Mouse (Mus musculus): ENCODE data around the gene Aup1. TPM values are rescaled to one million over a fixed set of nuclear protein-coding genes. Genes with fewer than 3 reads are reported as not detected.

Gene Aup1
- polyA plus RNA-seq, 1 experiment from 2014 or later: 244 TPM

DNA sequence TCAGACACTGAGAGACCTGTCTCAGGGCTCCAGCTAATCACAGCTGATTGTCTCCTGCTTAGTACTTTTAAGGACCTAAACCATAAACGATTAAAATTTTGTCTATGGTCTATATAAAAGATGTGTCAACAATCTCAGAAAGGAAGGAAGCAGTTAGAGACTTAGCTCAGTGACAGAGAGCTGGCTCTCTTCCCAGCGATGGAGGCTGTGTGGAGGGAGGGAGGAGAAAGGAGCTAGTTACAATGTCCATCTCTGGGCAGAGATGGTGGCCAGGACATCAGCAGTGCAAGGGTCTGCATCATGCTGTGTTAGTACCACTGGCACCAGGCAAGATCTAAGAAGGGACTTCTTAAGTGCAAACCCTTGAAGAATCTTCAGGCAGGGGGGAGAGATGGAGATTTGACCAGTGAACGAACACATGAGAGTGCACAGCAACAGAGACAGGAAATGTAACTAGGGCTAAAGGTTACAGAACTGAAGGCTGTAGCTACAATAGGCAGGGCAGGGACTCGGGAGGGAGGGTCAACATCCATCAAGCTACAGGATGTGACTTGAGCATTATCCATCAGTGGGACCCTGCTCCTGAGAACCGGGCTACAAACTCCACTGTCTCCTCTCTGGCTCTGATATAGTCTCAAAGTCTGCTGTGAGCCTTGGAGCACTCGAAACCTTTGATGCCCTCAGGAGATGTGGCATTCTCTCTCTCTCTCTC is 38.3 kb downstream of the Aup1 start:
- ATAC-seq (ENCODE audit: low FRiP score, low TSS enrichment): 0 out of 2 replicates have a peak, but pooled peaks have one; percentile 18
- peak overlapping the region; percentile 26 for H3K27ac ChIP-seq (ENCODE audit: low read length)
- H3K9ac ChIP-seq (replicated peaks; ENCODE audit: low read length): no peak overlapping the region
- H3K9me3 ChIP-seq (ENCODE audit: low read length): no peaks in the 10 kb centered on the region
- H3K36me3 ChIP-seq (ENCODE audit: insufficient read depth, low read length): no peaks in the 10 kb centered on the region
- WGBS: 25% methylated on average over 6 of the region's 6 CpGs
- no peak overlapping the region for H3K4me3 ChIP-seq (ENCODE audit: low read length)
- H3K4me1 ChIP-seq (ENCODE audit: insufficient read depth, low read length): peaks cover 7% of the 10 kb centered on the region
- H3K4me2 ChIP-seq (replicated peaks; ENCODE audit: low read depth, low read length): no peak overlapping the region
- peaks cover 18% of the 10 kb centered on the region for H3K27me3 ChIP-seq (ENCODE audit: insufficient read depth, low read length)

DNA sequence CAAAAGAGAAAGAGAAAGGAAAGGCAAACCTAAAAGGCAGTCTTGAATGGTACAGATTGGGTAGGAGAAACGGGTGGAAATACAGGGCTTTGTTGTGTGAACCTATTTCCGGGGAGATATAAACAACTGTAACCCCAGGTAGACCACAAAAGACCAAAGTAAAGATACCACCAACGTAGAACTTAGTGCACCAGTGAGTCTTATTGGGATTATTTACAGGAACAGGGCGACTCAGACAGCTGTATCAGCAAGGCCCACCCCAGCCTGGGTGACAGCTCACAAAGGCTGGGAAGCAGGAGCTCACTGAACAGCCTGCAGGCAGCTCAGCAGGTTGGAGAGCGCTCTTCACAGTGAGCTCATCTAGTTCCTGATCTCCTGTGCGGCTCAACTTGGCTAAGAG is 41.6 kb downstream of the Aup1 start:
- peaks cover 14% of the 10 kb centered on the region for H3K4me1 ChIP-seq (ENCODE audit: insufficient read depth, low read length)
- H3K4me2 ChIP-seq (replicated peaks; ENCODE audit: low read depth, low read length): no peak overlapping the region
- no peak overlapping the region for H3K27ac ChIP-seq (ENCODE audit: low read length)
- no peak for ATAC-seq (ENCODE audit: low FRiP score, low TSS enrichment)
- H3K4me3 ChIP-seq (ENCODE audit: low read length): no peak overlapping the region
- H3K27me3 ChIP-seq (ENCODE audit: insufficient read depth, low read length): no peaks in the 10 kb centered on the region
- H3K9ac ChIP-seq (replicated peaks; ENCODE audit: low read length): no peak overlapping the region
- no peaks in the 10 kb centered on the region for H3K9me3 ChIP-seq (ENCODE audit: low read length)
- 50% methylated on average over 6 of the region's 6 CpGs for WGBS
- H3K36me3 ChIP-seq (ENCODE audit: insufficient read depth, low read length): no peaks in the 10 kb centered on the region

DNA sequence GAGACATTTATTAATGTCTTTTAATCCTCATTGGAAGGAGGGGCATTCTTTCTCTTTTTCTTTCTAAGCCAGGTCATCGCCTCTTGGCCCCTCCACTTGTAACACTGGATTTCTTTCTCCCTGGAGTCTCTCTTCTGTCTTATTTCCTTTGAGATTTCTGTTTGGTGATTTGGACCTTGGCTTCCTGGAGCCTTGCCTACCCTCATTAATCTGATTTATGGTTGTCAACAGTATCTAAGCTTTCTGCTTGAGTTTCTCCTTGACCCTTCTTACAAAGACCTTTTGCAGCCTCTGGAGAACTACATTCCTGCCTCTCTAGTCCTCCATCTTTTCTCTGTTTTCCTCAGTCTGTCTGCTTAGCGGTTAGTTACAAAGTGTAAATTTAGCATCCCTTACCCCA is 44.1 kb downstream of the Aup1 start:
- no peak overlapping the region for H3K4me3 ChIP-seq (ENCODE audit: low read length)
- H3K9ac ChIP-seq (replicated peaks; ENCODE audit: low read length): no peak overlapping the region
- ATAC-seq (ENCODE audit: low FRiP score, low TSS enrichment): no peak
- no peaks in the 10 kb centered on the region for H3K9me3 ChIP-seq (ENCODE audit: low read length)
- no peaks in the 10 kb centered on the region for H3K36me3 ChIP-seq (ENCODE audit: insufficient read depth, low read length)
- H3K27ac ChIP-seq (ENCODE audit: low read length): peak overlapping the region; percentile 47; the same call in 1 of the 2 replicates
- 26% methylated on average over 2 of the region's 2 CpGs for WGBS
- H3K4me2 ChIP-seq (replicated peaks; ENCODE audit: low read depth, low read length): no peak overlapping the region
- peaks cover 28% of the 10 kb centered on the region for H3K4me1 ChIP-seq (ENCODE audit: insufficient read depth, low read length)
- no peaks in the 10 kb centered on the region for H3K27me3 ChIP-seq (ENCODE audit: insufficient read depth, low read length)

DNA sequence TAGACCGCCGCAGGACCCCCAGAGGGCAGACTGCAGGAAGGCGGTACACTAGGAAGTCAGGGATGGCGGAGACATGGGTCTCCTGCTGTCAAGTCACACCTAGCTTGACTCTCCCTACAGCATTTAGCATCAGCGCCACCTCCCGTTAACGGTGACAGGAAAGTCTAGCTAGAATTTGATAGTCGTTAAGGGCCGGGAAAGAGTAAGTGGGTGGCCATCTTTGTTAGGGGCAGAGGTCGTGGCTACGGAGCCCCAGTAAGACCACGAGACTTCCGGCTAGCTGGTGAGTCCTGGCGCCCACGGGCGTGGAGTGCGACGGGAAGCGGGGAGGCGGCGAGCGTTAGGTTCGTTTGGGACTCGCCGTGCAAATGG is 47.0 kb downstream of the Aup1 start, which contains the start of the genes Ccdc142 and Gm42688:
Gene Ccdc142 (plus strand): TSS at position 286 of the 372 bp plus-strand sequence.
Gene Gm42688 (plus strand): TSS at position 302 of the 372 bp plus-strand sequence.
- Histone ChIP-seq H3K4me1 (ENCODE audit: insufficient read depth, low read length) (peaks cover 30% of the 10 kb centered on the region), H3K9ac (replicated peaks; ENCODE audit: low read length) (peak within 1 kb of the TSS; percentile 86)

DNA sequence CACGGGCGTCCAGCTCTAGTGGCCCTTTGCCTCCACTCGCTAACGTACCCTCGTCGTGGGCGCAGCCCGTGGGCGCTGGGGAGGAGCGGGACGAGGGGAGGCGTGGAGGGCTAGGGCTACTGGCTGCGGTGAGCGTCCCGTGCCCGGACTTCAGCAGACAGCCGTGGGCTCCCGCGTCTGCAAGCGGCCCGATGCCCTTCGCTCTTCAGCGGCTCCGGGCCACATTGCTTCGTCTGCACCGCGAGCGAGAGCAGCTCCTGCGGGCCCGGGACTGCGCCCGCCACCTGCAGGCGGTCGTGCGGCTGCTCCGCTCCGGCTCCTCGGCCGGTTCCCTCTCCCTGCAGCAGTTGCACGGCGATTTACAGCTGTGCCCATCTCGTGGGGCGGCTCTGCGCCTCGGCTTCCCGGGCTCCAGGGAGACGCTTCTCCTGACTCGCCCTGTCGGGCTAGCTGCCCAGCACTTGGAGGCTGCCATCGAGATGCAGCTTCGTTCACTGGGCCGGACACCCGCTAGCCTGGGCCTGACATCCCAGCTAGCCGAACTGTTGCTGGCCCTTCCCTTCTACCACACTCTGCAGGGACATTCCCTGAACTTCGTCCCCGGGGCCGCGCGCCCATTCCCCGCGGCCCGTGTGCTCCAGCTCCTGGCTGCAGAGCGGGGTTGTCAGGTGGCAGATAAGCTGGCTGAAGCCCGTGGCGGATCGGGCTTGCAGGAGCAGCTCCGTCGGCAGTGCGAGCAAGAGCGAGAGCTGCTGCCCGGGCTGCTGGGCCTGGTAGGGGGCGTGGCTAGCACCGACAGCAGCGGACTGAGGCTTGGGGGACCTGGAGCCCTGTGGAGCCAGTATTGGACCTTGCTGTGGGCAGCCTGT is 47.6 kb downstream of the Aup1 start:
- under 1% methylated on average over 73 of the region's 74 CpGs for WGBS
- Histone ChIP-seq H3K4me2 (replicated peaks; ENCODE audit: low read depth, low read length) (peak overlapping the region; percentile 99), H3K36me3 (ENCODE audit: insufficient read depth, low read length) (no peaks in the 10 kb centered on the region), H3K4me3 (ENCODE audit: low read length) (peak overlapping the region; percentile 71), H3K9ac (replicated peaks; ENCODE audit: low read length) (peak overlapping the region; percentile 86), H3K27me3 (ENCODE audit: insufficient read depth, low read length) (no peaks in the 10 kb centered on the region), H3K4me1 (ENCODE audit: insufficient read depth, low read length) (peaks cover 30% of the 10 kb centered on the region), H3K9me3 (ENCODE audit: low read length) (no peaks in the 10 kb centered on the region), H3K27ac (ENCODE audit: low read length) (peak overlapping the region; percentile 84)
- peak; percentile 79 for ATAC-seq (ENCODE audit: low FRiP score, low TSS enrichment)

More for the DNA sequence above, 47.0 kb downstream of the Aup1 start, which contains the start of the genes Ccdc142 and Gm42688:
- H3K27me3 ChIP-seq (ENCODE audit: insufficient read depth, low read length): no peaks in the 10 kb centered on the region
- under 1% methylated on average over 25 of the region's 25 CpGs for WGBS
- H3K9me3 ChIP-seq (ENCODE audit: low read length): no peaks in the 10 kb centered on the region
- peak within 1 kb of the TSS; percentile 84 for H3K27ac ChIP-seq (ENCODE audit: low read length)
- H3K4me3 ChIP-seq (ENCODE audit: low read length): peak within 1 kb of the TSS; percentile 71
- H3K4me2 ChIP-seq (replicated peaks; ENCODE audit: low read depth, low read length): peak within 1 kb of the TSS; percentile 99
- H3K36me3 ChIP-seq (ENCODE audit: insufficient read depth, low read length): no peaks in the 10 kb centered on the region
- peak; percentile 89 for ATAC-seq (ENCODE audit: low FRiP score, low TSS enrichment)

DNA sequence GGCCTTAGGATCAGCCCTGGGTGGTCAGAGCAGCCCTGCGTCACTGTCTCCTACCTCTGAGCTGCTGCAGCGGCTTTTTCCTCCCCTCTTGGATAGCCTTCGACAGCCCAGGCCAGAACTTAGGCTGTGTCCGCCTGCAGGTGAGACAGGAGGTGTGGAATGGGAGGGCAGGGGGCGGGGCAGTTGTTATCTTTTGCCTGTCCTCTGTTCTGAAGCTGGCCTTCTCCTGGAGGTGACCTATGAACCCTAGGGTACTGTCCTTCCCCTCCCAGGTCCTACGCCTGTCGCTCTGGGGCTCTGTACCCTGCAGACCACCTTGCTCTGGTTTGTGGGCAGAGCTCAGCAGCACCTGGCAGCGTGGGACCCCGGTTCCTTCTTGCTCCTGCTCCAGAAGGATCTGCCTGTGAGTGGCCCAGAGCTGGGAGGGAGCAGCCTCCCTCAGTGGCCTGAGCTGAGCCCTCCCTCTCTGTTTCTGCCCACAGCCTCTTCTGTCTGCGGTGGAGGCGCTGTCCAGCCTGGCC is 48.9 kb downstream of the Aup1 start:
- peak overlapping the region; percentile 99; the same call in 1 of the 2 replicates for H3K4me2 ChIP-seq (replicated peaks; ENCODE audit: low read depth, low read length)
- peaks cover 31% of the 10 kb centered on the region for H3K4me1 ChIP-seq (ENCODE audit: insufficient read depth, low read length)
- no peak overlapping the region for H3K9ac ChIP-seq (replicated peaks; ENCODE audit: low read length)
- ATAC-seq (ENCODE audit: low FRiP score, low TSS enrichment): no peak
- H3K9me3 ChIP-seq (ENCODE audit: low read length): no peaks in the 10 kb centered on the region
- WGBS: 53% methylated on average over 11 of the region's 11 CpGs
- no peaks in the 10 kb centered on the region for H3K36me3 ChIP-seq (ENCODE audit: insufficient read depth, low read length)
- no peak overlapping the region for H3K27ac ChIP-seq (ENCODE audit: low read length)
- H3K27me3 ChIP-seq (ENCODE audit: insufficient read depth, low read length): no peaks in the 10 kb centered on the region
- no peak overlapping the region; the same call in 1 of the 2 replicates for H3K4me3 ChIP-seq (ENCODE audit: low read length)

DNA sequence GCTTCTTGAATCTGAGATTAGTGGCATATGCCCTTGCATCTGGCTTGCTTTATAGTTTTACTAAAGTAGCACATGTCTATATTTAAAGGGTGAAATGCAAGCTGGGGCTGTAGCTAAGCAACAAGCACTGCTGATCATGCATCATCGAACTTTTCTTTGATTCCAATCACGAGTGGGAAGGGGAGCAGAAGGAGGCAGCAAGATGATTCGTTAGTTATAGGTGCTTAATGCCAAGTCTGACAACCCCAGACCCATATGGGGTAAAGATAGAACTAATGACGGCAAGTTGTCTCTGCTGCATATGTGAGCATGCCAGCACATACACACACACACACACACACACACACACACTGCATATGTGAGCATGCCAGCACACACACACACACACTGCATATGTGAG is 49.8 kb downstream of the Aup1 start:
- no peaks in the 10 kb centered on the region for H3K9me3 ChIP-seq (ENCODE audit: low read length)
- H3K27ac ChIP-seq (ENCODE audit: low read length): no peak overlapping the region
- no peak for ATAC-seq (ENCODE audit: low FRiP score, low TSS enrichment)
- no peaks in the 10 kb centered on the region for H3K27me3 ChIP-seq (ENCODE audit: insufficient read depth, low read length)
- no peak overlapping the region for H3K4me2 ChIP-seq (replicated peaks; ENCODE audit: low read depth, low read length)
- peaks cover 28% of the 10 kb centered on the region for H3K4me1 ChIP-seq (ENCODE audit: insufficient read depth, low read length)
- no peaks in the 10 kb centered on the region for H3K36me3 ChIP-seq (ENCODE audit: insufficient read depth, low read length)
- no peak overlapping the region for H3K9ac ChIP-seq (replicated peaks; ENCODE audit: low read length)
- no peak overlapping the region for H3K4me3 ChIP-seq (ENCODE audit: low read length)
- WGBS: 77% methylated on average over 4 of the region's 4 CpGs

MicroRNA genes within 50 kb of the gene (microRNA counts, 519-probe panel; counts per million panel counts)
- 971 counts per million, percentile 37 among the panel's probes with 10 or more counts for microRNA mmu-miR-3470a+mmu-miR-3470b

Small RNAs within 50 kb of the gene (microRNA-seq; reads per million reads assigned to microRNA genes)
- gene Mir3470a (not detected), gene Mir7040 (0.79 reads per million)

Other genes with a start within 250 kb of the Aup1 start
- gene Sema4f, start 114.8 kb upstream of the Aup1 start, polyA plus RNA-seq (2015; fragmentation: Nextera tagmentation; extraction: Ambion mirVana): 1.1 and 1.6 TPM in 2 replicates
- gene M1ap, start 107.6 kb upstream of the Aup1 start, polyA plus RNA-seq (2015; fragmentation: Nextera tagmentation; extraction: Ambion mirVana): 0.29 and 0.69 TPM in 2 replicates
- gene Dok1, start 21.1 kb upstream of the Aup1 start, polyA plus RNA-seq (2015; fragmentation: Nextera tagmentation; extraction: Ambion mirVana): 14.5 and 14.8 TPM in 2 replicates
- 24.4 and 26.1 TPM in 2 replicates for gene Loxl3, start 20.3 kb upstream of the Aup1 start, polyA plus RNA-seq (2015; fragmentation: Nextera tagmentation; extraction: Ambion mirVana)
- gene Htra2, start 752 bp downstream of the Aup1 start, polyA plus RNA-seq (2015; fragmentation: Nextera tagmentation; extraction: Ambion mirVana): 91.9 and 94.3 TPM in 2 replicates
- 5.0 and 5.2 TPM in 2 replicates for gene Dqx1, start 3.3 kb downstream of the Aup1 start, polyA plus RNA-seq (2015; fragmentation: Nextera tagmentation; extraction: Ambion mirVana)
- gene Tlx2, start 15.8 kb downstream of the Aup1 start, polyA plus RNA-seq (2015; fragmentation: Nextera tagmentation; extraction: Ambion mirVana): 0.49 and 0.73 TPM in 2 replicates
- gene Pcgf1, start 23.3 kb downstream of the Aup1 start, polyA plus RNA-seq (2015; fragmentation: Nextera tagmentation; extraction: Ambion mirVana): 43.1 and 44.5 TPM in 2 replicates
- gene Lbx2, start 31.8 kb downstream of the Aup1 start, polyA plus RNA-seq (2015; fragmentation: Nextera tagmentation; extraction: Ambion mirVana): 8.6 TPM in 2 replicates
- gene Ccdc142, start 47.1 kb downstream of the Aup1 start, polyA plus RNA-seq (2015; fragmentation: Nextera tagmentation; extraction: Ambion mirVana): 3.5 and 3.9 TPM in 2 replicates
- gene Gm42688, start 47.1 kb downstream of the Aup1 start, polyA plus RNA-seq (2015; fragmentation: Nextera tagmentation; extraction: Ambion mirVana): 2.8 and 3.3 TPM in 2 replicates
- 131 and 143 TPM in 2 replicates for gene Mrpl53, start 54.5 kb downstream of the Aup1 start, polyA plus RNA-seq (2015; fragmentation: Nextera tagmentation; extraction: Ambion mirVana)
- 10.6 and 34.9 TPM in 2 replicates for gene Mogs, start 61.0 kb downstream of the Aup1 start, polyA plus RNA-seq (2015; fragmentation: Nextera tagmentation; extraction: Ambion mirVana)
- gene Wbp1, start 67.0 kb downstream of the Aup1 start, polyA plus RNA-seq (2015; fragmentation: Nextera tagmentation; extraction: Ambion mirVana): 159 and 160 TPM in 2 replicates
- gene Ino80b, start 70.9 kb downstream of the Aup1 start, polyA plus RNA-seq (2015; fragmentation: Nextera tagmentation; extraction: Ambion mirVana): 14.2 TPM in 2 replicates
- gene Rtkn, start 80.9 kb downstream of the Aup1 start, polyA plus RNA-seq (2015; fragmentation: Nextera tagmentation; extraction: Ambion mirVana): 43.0 and 43.9 TPM in 2 replicates
- 7.7 and 8.0 TPM in 2 replicates for gene Wdr54, start 101.9 kb downstream of the Aup1 start, polyA plus RNA-seq (2015; fragmentation: Nextera tagmentation; extraction: Ambion mirVana)
- gene 1700003E16Rik, start 101.9 kb downstream of the Aup1 start, polyA plus RNA-seq (2015; fragmentation: Nextera tagmentation; extraction: Ambion mirVana): 2.6 and 2.8 TPM in 2 replicates
- 97.7 and 101 TPM in 2 replicates for gene Dctn1, start 111.4 kb downstream of the Aup1 start, polyA plus RNA-seq (2015; fragmentation: Nextera tagmentation; extraction: Ambion mirVana)
- gene Slc4a5, start 165.3 kb downstream of the Aup1 start, polyA plus RNA-seq (2015; fragmentation: Nextera tagmentation; extraction: Ambion mirVana): 0.72 and 0.91 TPM in 2 replicates